Mouse (Mus musculus) neural tube, embryonic 10.5 days (tissue): ENCODE data around the gene Pitpnc1.

Experiments used
- DNase-seq: peaks from one replicate; pipeline ENCODE4 v3.0.0-alpha.2; 2017; ENCODE audit warnings: low spot score; ENCODE audit errors: extremely low spot score

Pitpnc1 gene

DNA sequence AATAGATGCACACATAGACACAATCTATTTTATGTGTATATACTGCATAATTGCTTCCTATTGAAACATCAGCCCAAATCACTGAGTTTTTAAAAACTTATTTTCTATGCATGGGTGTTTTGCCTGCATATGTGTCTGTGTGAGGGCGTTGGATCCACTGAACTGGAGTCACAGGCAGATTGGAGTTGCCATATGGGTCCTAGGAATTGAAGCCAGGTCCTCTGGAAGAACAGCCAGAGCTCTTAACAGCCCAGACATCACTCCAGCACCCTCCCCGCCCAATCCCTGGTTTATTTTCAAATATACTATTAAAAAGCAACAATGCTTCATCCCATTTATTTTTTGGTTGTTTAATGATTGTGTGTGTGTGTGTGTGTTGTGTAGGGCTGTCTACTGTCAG lies 139.1 kb downstream of the Pitpnc1 start:
- no peak for DNase-seq

DNA sequence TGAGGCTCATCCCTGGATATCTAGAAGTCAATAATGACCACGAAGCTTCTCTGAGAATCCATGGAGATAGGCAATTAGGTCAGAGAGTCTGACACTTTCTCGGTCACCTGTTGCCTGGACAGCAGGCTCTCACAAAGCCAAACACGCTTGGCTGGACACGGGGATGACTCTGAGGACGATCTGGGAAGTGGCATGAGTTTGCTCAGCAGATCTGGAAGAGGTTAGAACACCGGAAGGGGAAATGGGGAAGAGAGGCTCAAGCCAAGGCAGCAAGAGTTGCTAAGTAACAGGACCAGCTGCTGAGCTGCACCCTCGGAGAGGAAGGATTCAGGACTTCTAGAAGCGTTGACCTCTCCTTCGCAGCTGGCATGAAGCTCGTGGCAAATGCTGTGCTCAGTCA lies 143.2 kb downstream of the Pitpnc1 start:
- no peak for DNase-seq

DNA sequence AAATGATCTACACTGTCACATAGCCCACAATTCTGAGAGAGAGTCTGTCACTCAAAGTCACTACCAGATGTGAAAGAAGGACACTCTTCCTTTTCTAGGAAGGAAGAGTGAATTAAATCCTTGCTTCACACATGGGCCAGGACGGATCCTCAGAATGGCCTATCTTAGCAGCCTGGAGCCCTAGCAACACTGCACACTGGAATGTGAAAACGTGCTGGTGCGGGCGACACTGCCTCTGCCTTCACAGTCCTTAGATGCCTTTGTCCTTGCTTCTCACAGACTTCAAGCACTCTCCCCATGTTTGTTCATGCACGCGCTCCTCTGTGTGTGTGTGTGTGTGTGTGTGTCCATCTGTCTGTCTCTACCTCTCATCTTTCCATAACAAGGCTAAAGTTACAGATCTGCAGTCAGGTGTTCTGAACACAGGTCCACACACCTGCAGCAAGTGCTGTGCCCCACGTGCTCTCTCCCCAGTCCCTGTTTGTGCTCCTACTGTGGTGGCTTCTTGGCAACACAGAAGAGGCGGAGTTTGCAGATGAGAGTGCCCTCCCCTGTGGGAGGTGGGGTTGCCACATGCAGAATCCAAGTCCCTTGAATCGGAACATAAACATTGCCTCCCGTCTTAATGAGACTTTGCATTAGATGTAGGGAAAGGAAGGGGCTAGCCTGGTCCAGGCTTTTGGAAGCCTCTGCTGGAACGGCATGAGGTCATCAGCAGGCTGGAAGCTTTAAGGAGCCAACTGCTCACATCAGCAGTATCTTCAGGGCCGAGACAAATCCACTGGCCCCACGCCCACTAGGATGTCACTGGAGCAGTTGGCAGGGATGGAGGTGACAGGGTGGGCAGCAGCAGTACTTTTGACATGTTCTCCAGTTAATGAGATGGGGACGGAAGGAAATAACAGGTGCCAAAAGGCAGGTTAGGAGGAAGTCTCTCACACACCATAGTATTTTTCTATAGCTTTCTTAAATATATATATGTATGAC lies 144.5 kb downstream of the Pitpnc1 start:
- DNase-seq: no peak

DNA sequence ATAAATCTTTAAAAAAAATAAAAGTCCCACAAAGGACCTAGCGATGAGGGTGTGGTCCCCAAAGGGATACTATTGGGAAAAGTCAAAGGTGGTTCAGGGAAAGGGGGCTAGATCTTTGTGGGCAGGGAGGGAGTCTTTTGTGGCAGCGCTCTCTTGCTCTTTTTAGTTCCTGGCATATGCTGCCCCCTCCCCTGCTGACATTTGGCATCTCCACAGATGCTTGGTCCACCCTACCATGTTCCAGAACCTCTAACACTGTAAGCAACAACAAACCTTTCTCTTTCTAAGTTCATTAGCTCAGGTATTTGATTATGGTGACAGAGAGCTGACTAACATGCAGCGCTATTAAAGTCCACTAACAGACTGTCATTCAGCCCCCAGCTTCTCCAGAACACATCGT lies 145.3 kb downstream of the Pitpnc1 start:
- no peak for DNase-seq

DNA sequence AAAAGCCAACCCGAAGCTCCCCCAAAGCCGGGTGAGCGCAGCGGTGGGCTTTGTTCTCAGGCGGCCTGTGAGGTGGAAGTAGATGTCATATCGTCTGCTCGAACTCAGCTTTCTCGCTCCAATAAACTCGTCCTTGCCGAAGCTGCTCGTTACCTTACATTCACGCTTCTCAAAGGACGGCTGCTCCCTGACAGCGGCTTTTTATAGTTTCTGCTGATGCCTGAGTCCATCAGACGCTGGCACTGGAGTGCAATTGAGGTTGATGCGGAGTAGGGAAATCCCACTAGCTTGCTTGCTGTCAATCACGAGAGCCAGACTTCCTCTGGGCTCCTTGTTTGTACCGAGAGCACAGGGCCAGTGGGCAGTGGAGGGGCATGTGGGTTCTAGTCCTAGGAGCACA lies 147.3 kb downstream of the Pitpnc1 start:
- DNase-seq: no peak

DNA sequence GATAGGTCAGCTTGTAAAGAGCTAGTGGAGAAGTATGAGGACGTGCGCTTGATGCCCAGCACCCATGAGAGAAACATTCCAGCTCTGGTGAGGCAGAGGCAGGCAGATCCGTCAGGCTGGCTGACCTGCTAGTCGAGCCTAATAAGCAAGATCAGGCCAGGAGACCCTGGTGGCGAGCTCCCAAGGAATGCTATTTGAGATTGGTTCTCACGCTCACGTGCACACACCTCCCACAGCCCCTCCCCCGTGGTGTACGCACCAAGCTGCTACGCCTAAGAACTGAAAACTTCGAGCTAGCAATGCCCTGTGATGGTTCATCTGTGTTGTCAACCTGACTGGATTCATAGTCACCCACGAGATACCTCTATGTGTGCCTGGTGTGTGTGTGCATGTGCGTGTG lies 148.3 kb downstream of the Pitpnc1 start:
- no peak for DNase-seq

DNA sequence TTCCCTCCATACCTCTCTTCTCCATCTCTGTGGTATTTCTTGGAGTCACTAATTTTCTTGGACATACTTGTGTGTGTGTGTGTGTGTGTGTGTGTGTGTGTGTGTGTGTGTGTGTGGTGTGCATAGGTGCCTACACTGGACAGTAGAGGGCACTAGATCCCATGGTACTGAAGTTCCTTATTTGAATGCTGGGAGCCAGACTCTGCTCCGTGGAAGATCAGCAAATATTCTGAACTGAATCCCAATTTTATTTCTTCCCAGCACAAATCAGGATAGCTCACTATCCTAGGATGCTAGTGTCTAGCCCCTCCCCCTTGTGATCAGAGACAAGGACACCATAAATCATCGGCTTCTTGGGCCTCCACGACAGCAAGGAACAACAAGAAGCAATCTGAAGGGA lies 148.7 kb downstream of the Pitpnc1 start:
- DNase-seq: no peak

DNA sequence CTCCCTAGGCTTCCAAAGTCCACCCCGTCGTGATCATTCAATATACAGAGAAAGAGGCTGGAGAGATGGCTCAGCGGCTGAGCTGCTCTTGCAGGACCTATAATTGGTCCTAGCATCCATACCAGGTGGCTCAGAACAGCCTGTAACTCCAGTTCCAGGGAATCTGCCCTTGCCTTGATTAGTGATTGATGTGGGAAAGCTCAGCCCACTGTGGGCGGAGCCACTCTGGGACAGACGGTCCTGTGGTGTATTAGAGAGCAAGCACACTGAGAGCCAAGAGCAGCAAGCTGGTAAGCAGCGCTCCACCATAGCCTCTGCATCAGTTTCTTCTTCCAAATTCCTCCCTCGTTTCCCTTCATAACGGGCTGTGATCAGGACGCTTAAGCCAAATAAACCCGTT lies 150.6 kb downstream of the Pitpnc1 start:
- DNase-seq: no peak

DNA sequence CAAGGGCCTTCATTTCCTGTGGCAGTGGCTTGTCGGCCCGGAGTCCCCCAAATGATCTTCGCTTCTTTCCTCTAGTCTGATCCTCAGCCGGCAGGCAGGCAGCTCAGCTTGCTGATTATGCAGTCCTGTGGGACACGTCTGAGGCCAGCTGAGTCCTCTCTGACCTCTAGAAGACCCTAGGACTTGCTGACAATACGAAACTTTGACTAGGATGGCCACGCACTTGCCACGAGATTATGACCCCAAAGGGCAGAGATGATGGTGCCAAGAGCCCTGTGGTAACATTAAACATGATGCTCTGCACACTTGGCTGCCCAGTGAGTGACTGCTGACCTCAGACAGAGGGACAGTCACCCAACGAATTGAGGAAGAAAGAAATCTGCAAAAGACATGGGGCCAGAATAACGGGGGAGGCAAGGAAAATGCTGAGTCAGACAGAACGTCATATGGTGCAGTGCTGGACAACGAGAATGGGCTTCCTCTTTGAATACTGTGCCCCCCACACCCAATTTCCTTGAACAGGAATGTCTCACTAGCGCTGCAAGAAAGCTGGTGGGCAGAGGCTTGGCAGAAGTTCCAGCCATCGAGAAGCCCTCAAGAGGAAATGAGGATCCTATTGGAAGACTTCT lies 152.7 kb downstream of the Pitpnc1 start:
- DNase-seq: no peak

DNA sequence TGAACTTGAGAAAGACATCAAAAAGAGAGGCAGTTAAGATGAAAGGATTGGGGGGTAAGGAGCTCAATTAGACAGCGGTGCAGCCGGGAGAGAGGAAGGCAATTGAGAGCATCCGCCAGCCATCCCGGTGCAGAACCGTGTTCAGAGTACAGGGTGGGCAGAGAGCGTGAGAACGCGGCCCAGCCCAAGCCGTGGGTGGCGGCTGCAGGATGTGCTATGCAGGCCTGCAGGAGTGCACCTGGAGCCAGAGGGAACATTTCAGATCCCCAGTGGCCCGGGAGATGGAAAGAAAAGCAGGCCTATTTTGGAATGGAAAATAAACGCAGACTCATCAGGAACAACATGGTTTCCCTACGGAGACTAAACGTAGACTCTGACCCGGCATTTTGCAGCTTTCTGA lies 155.0 kb downstream of the Pitpnc1 start:
- no peak for DNase-seq

DNA sequence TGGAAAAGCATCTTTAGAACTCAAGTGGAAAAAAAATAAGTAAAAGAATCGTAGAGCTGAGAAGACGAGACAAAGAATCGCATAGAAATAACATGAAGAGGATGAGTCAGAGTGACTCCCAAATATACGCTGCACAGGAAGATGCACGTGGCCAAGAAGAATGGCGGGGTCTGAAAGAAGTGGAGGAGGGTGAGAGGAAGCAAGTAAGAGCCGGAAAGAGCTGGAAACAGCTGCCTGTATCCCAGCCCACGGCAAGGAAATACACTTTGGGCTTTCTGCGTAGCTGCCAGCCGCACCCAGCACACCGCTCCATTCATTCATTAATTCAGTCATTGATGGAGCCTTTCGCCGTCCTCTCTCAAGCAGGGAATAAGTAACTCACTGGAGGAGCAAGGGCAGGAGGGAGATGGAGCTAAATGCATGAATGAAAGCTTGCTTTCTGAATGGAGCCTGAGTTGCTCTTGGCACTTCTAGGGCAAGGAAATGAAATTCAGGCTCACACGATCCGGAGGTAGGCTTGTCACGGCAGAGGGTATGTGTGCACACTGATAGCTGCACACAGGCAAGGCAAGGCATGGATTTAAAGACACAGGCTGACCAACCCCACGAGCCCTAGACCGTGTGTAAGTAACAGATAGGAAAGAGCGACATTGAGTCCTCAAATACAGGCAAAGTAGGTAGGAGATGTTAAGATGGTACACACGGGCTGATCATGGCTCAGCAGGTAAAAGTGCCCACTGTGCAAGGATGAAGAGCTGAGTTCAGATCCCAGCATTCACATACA lies 160.0 kb downstream of the Pitpnc1 start:
- DNase-seq: no peak

DNA sequence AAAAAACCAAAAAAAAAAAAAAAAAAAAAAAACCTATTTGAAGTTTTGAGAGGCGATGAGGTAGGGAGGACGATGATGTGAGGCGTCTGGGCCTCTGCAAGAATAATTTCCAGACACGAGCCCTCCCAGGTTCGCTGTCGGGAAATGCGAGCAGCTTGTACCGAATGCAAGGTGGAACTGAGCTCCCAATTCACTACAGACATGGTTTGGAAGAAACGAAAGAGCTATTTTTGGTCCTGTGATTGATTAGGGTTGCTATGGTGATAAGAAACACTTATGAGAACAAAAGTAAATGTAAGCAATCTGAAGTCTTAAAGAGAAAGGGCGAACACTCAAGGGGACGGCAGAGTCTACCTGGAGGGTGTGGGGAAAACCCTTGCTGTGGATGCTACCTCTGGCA lies 164.3 kb downstream of the Pitpnc1 start:
- no peak for DNase-seq

DNA sequence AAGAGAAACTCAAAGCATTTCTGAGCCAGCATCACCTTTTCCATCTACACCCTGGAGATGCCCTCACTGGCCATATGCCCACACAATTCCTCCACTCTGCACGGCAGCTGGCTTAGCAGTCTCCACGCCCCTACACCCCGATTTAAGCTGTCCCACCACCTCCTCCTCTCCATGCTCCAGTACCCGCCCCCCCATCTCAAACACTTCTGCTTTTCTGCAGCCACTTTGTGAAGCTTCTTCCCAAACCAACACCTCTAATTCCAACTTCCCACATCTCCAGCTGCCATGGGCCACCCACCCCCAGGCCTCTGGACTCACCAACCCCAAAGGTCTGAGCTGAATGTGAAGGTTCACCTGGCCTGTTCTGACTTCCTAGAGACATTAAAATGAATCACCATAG lies 168.4 kb downstream of the Pitpnc1 start:
- no peak for DNase-seq

DNA sequence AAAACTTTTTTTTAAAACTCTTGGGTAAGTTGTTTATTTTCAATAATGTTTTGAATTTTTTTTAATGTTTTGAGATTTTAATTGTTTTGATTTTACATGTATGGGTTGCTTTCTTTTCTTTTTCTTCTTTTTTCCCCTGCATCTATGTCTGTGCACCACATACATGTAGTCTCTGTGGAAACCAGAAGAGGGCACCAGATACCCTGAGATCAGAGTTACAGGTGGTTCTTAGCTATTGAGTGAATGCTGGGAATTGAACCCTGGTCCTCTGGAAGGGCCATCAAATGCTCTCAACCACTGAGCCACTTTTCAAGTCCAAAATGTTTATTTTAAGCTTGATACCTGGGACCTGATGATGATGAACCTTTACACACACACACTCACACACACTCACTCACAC lies 170.3 kb downstream of the Pitpnc1 start:
- DNase-seq: no peak

DNA sequence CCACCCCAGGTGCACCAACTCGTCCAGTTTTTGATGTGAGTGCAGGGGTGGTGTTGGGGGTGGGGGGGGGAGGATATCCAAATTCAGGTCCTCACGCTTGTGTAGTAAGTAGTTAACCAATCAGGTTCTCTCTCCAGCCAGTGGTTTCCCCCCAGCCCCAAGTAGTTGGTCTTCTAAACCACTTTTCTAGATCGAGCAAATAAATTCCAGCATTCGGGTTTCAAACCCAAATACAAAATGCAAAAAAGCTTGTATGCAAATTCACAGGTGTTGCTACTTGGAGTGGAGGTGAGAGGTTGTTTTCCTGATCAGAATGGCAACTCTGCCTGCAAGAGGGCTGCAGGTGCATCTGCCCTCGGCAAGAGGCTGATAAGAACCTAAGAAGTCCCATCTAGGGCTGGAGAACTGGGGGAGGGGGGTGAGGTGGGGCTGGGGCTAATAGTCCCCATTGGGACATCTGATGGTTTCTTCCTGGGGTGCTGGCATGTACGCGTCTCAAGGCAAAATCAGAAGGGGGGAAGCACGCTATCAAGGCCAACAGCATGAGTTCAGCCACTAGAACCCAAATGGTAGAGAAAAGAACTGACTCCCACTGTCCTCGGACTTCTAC lies 170.9 kb downstream of the Pitpnc1 start:
- no peak for DNase-seq

DNA sequence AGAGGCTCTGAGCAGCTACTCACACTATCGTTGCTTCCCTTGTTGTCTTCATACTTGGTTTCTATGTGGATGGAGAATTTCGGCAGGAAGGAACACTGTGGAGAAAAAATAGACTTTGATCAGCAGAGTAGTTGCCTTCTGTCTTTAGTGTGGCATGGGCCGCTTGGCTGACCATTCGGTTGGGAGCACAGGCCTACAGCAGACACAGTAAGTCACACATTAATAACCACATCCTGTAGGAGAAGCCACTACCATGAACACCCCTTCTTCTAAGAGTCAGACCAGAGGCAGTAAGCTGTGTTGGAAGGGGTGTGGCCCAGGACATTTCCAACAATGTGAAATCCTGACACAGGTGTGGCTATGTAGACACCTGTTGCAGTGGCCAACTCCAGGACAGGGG lies 174.3 kb downstream of the Pitpnc1 start:
- no peak for DNase-seq

DNA sequence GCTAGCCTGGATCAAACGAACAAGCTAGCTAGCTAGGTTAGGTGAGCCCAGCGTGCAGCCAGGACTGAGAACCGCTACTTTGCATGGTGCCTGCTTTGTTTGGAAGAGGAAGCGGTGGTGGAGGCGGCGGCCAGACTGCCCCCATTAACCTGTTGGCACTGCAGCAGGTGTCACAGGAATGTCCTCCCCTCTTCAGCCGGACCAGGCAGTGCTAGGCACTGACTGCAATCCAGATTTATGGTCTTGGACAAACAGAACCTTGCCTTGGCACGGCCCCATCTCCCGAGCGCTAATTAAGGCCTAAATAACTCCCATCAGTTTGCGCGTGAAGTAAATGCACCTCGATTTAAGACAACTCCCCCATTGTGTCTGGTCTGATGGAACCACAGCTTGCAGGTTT lies 178.5 kb downstream of the Pitpnc1 start:
- DNase-seq: no peak

DNA sequence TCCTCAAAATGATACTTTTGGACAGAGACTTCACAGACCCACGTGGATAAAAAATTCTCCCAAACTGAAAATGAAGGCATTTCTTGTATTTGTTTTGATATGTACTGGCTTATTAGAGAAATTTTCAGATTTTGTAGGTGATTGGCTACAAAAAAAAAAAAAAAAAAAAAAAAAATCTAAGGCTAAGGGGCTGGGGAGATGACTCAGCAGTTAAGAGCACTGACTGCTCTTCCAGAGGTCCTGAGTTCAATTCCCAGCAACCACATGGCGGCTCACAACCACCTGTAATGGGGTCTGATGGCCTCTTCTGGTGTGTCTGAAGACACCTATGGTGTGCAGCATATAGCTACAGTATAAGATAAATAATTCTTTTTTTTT lies 182.3 kb downstream of the Pitpnc1 start:
- DNase-seq: no peak

DNA sequence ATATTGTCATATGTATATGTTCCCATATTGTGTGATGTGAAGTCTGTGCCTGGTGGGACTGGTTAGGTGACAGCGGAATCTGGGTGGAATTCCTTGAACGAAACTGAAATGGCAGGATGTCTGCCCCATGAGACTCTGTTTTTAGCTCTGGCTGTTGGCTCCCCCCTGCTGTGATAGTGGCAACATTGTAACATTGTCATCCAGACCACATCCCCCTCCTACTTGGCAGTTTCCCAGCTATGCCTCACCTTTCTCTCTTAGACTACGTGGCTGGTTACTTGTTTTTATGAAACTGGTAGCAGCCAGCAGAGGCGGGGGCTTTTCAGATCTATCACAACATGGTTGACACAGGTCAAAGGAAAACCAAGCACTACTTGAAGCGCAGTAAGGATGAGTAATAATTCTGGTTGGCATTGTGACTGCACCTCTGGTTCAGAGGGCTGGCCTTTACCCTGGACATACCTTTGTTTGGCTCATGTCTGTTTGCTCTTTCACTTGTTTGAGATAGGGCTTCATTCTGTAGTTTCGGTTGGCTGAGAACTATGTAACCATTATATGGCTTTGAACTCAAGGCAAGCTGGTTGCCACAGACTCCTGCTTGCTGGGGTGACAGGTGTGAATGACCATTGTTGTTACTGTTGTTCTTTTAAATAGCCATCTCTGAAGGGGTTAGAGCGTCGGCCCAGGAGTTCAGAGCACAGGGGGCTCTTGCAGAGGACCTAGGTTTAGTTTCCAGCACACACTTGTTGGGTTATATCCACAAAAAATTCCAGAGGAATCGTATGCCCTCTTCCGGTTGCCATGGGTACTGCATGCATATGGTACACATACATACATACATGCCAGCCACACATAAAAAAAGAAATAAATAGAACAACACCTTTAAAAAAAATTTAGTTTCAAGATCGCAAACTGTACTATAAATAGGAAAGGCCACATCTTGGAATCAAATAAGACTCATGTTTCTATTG lies 183.0 kb downstream of the Pitpnc1 start:
- no peak for DNase-seq

DNA sequence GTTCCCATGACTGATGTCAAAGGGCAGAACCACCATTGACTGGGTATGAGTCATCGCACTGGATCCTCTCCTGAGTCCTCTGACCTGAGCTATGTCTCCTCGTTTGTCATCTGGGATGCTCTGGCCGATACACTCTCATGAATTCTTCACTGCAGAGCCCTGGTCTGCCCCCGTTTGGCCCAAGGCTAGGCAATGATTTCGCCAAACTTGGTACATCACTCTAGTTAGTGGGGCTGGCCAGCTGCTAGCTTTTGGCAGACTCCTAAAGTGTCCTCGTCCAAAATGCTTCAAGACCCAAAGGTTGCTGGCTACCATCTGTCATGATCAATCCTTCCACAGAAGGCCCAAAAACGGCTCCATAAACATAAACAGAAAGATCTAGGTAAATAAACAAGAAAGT lies 184.8 kb downstream of the Pitpnc1 start:
- no peak for DNase-seq

DNA sequence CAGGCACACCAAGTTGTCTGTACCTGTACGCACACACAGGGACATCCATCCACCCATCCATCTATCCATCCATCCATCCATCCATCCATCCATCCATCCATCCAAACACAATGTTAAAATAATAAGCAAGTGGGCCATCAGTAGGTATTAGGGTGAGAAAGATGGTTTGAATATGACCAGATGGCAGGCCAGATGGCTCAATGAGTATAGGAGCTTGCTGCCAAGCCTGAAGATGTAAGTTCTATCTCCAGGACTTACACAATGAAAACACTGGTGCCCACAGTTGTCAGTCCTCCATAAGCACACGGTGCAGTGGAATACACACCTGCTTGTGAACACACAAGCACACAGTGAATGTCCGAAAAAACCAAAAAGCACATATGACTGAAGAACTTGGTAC lies 186.9 kb downstream of the Pitpnc1 start:
- no peak for DNase-seq
